Mouse (Mus musculus) CD4-positive naive resting alpha-beta T cell, adult 76 days (primary cell): ENCODE measurements around the gene Tmem246. TPM values are rescaled to one million over a fixed set of nuclear protein-coding genes. Genes with fewer than 3 reads are reported as not detected.

Experiments
- total RNA-seq: library from RNA; stranded (reverse); gene quantifications from one replicate; pipeline ENCODE4 v1.2.4, GENCODE M21; 2023

The Tmem246 gene
- total RNA-seq: not detected

DNA sequence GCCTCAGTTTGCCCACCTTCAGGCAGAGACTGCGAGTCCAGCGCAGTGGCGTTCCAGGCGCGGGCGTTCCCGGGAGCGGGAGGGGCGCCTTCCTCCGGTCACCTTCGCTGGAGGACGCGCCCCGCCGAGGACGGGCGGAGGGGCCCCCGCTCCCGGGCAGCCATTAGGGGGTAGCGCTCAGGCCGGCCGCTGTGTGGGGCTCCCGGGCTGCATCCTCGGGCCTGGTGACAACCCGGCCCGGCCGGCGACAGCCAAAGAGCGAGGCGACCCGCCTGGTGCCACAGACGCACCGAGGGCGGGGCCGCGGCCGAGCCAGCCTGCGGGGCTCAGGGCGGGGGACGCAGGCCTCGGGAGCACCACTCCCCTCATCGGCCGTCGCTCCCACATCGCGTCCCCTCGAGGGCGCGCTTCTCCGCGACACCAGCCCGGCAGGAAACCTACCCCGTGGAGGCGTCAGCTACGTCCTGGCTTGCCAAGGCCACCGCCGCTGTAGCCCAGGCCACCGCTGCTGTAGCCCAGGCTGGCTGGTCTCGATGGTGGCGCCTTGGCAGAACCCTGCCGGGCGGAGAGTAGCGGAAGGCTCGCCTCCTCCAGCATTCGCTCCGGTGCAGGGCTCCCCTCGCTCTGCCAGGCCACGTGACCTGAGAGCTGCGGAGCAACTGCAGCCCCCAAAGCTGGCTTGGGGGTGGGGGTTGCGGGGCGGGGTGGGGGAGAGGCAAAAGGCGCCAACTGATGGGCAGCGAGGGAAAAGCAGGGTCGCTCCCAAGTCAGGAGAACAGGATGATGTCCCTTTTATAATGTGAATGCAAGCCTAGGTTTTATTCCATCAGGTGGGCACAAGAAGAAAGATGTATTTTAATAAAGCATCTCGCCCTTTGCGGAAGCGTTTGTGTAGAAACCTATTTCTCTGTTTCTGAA is at the start of gene Tmem246:
TSS of gene Tmem246 (minus strand) at position 694 of the 918 bp plus-strand sequence.

DNA sequence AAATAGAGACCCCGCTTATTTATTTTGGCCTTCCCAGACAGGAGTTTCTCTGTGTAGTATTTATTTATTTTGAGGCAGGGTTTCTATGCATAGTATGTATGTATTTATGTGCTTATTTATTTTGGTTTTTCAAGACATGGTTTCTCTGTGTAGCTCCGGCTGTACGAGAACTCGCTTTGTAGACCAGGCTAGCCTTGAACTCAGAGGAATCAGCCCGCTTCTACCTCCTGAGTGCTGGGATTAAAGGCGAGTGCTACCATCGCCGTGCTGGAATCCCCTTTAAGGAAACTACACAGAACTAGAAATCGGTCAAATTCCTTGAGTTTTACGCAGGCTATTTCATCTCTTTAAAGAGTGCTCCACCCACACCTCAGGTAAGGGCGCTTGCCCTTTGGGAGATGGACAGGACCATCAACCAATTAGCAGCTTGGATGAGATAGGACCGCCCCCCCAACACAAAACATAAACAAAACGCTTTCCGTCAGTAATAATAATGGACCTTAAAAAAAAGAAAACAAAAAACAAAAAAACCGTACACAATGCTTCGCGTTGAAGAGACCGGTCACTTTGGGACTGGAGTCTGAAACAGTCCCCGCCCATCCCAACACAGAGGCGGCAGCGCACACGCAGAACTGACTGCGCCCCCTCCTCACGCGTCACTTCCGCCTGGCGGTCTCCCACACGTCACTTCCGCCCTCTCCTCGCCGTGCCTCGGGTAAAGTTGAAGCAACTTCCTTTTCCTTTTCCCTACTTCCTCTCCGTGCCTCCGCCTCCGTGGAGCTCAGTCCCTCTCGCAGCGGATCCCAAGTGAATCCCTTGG is 33.9 kb upstream of the Tmem246 start, which contains the start of gene Rnf20:
TSS of gene Rnf20 (plus strand) at position 688 of the 820 bp plus-strand sequence.

DNA sequence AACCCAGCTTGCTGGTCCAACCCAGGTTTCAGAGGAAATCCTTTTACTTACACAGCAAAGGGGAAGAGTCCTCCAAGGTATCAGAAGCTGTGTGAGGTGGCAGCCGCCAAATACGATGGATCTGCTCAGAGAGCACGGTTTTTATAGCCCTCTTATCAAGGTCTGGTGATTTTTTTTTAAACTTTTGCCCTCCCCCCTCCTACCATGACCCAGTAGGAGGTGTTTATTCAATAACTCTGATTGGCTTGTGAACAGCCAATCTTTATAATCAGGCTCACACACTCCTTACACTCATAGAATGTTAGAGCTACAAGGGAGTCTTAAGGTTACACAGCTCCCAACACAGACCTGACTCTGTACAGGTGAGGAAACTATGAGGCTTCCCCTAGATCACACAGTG is 48.3 kb downstream of the Tmem246 start, which contains the start of gene Aldob:
TSS of gene Aldob (minus strand) at position 164 of the 400 bp plus-strand sequence.

Other genes with a start within 250 kb of the Tmem246 start
- not detected for gene Acnat2, start 189.7 kb downstream of the Tmem246 start, total RNA-seq
- 1.2 TPM for gene Acnat1, start 124.0 kb downstream of the Tmem246 start, total RNA-seq
- not detected for gene Baat, start 91.3 kb downstream of the Tmem246 start, total RNA-seq
- 12.7 TPM for gene Mrpl50, start 76.8 kb downstream of the Tmem246 start, total RNA-seq
- 2.5 TPM for gene Zfp189, start 76.7 kb downstream of the Tmem246 start, total RNA-seq
- gene Aldob, start 48.3 kb downstream of the Tmem246 start, total RNA-seq: not detected
- 149 TPM for gene Rnf20, start 34.1 kb upstream of the Tmem246 start, total RNA-seq
- gene Ppp3r2, start 84.1 kb upstream of the Tmem246 start, total RNA-seq: not detected
- not detected for gene Grin3a, start 247.9 kb upstream of the Tmem246 start, total RNA-seq